Mouse (Mus musculus) limb, embryonic 13.5 days (tissue): ENCODE data around the gene Gldc. TPM values are rescaled to one million over a fixed set of nuclear protein-coding genes. Genes with fewer than 3 reads are reported as not detected.

Experiments
- ATAC-seq: fragments of 200-750 bp; cut with Nextera tagmentation; 2 replicates; pipeline ENCODE4 v1.8.0; 2017; ENCODE audit warnings: low read depth, moderate number of reproducible peaks, moderate TSS enrichment; ENCODE audit not compliant: low FRiP score
- H3K27ac ChIP-seq: fragments of 300-500 bp; sonication (generic); 2 replicates; pipeline ENCODE4 v1.5.1; 2015; ENCODE audit warnings: inconsistent platforms, mild to moderate bottlenecking, moderate library complexity
- H3K27me3 ChIP-seq: fragments of 300-500 bp; sonication (generic); 2 replicates; pipeline ENCODE4 v1.6.1; 2015; ENCODE audit warnings: mild to moderate bottlenecking, inconsistent platforms
- H3K36me3 ChIP-seq: fragments of 300-500 bp; sonication (generic); 2 replicates; pipeline ENCODE4 v1.6.1; 2015; ENCODE audit warnings: inconsistent platforms, mild to moderate bottlenecking, moderate library complexity
- H3K4me1 ChIP-seq: fragments of 300-500 bp; sonication (generic); 2 replicates; pipeline ENCODE4 v1.6.1; 2015; ENCODE audit warnings: inconsistent platforms
- H3K4me2 ChIP-seq: fragments of 300-500 bp; sonication (generic); replicated peaks from 2 replicates; pipeline ENCODE4 v1.6.1; 2015; ENCODE audit warnings: inconsistent platforms, mild to moderate bottlenecking, moderate library complexity
- H3K4me3 ChIP-seq: fragments of 300-500 bp; sonication (generic); 2 replicates; pipeline ENCODE4 v1.5.1; 2015; ENCODE audit warnings: moderate library complexity, mild to moderate bottlenecking, inconsistent platforms
- H3K9ac ChIP-seq: fragments of 300-500 bp; sonication (generic); 2 replicates; pipeline ENCODE4 v1.6.1; 2015; ENCODE audit warnings: mild to moderate bottlenecking, inconsistent platforms
- H3K9me3 ChIP-seq: fragments of 300-500 bp; sonication (generic); 2 replicates; pipeline ENCODE4 v1.6.1; 2016; ENCODE audit warnings: inconsistent platforms
- WGBS: fragments of 180-500 bp; shearing (Covaris S2); methylation state at CpG from one replicate; pipeline ENCODE4 v1.1.7; 2015; 5-methylcytosine and 5-hydroxymethylcytosine counted together
- polyA plus RNA-seq: library from polyadenylated mRNA; unstranded; fragments of >200 nt; fragmentation: Nextera tagmentation; extraction: Ambion mirVana; gene quantifications from 2 replicates; pipeline ENCODE4 v1.2.1, GENCODE M21; 2015

Gldc gene
- polyA plus RNA-seq, 1 experiment from 2014 or later, result 2.3 TPM

- no peak overlapping the region for H3K4me3 ChIP-seq
- no peaks in the 10 kb centered on the region for H3K9me3 ChIP-seq
- WGBS, result 79% methylated on average over 3 of the region's 3 CpGs
- no peak overlapping the region for H3K9ac ChIP-seq
- no peaks in the 10 kb centered on the region for H3K36me3 ChIP-seq
- no peak overlapping the region for H3K27ac ChIP-seq
- no peak for ATAC-seq
- no peaks in the 10 kb centered on the region for H3K27me3 ChIP-seq
- no peak overlapping the region for H3K4me2 ChIP-seq
- no peaks in the 10 kb centered on the region for H3K4me1 ChIP-seq
Measured at GRCm38 (mm10) chr19:30153729-30154128, 21.5 kb downstream of the Gldc start.

DNA sequence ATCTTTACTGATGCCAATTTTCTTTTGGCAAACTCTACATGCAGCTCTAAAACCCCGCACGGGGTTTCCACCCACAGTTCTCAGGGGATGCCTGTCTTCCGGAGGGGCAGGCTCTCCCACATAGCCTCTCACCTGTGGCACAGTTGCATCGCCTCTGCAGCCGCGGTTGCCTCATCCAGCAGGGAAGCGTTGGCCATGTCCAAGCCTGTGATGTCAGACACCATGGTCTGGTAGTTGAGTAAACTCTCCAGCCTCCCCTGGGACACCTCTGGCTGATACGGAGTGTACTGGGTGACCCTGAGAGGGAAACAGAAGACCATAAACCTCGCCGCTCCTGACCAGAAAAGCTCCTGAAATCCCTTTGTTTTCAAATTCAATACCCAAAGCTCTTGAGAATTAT lies 23.9 kb downstream of the Gldc start:
- WGBS, result 84% methylated on average over 10 of the region's 10 CpGs
- H3K27ac ChIP-seq, result no peak overlapping the region
- H3K36me3 ChIP-seq, result no peaks in the 10 kb centered on the region
- no peak overlapping the region for H3K4me2 ChIP-seq
- no peak overlapping the region for H3K4me3 ChIP-seq
- no peak overlapping the region for H3K9ac ChIP-seq
- H3K9me3 ChIP-seq, result no peaks in the 10 kb centered on the region
- H3K4me1 ChIP-seq, result no peaks in the 10 kb centered on the region
- ATAC-seq, result no peak
- H3K27me3 ChIP-seq, result no peaks in the 10 kb centered on the region

- Histone ChIP-seq H3K27ac (no peak overlapping the region), H3K36me3 (no peaks in the 10 kb centered on the region), H3K4me3 (no peak overlapping the region), H3K4me2 (no peak overlapping the region), H3K27me3 (no peaks in the 10 kb centered on the region), H3K9ac (no peak overlapping the region), H3K9me3 (no peaks in the 10 kb centered on the region), H3K4me1 (no peaks in the 10 kb centered on the region)
- 23% methylated on average over 6 of the region's 6 CpGs for WGBS
- no peak for ATAC-seq
Measured at GRCm38 (mm10) chr19:30149238-30149805, 25.9 kb downstream of the Gldc start.

DNA sequence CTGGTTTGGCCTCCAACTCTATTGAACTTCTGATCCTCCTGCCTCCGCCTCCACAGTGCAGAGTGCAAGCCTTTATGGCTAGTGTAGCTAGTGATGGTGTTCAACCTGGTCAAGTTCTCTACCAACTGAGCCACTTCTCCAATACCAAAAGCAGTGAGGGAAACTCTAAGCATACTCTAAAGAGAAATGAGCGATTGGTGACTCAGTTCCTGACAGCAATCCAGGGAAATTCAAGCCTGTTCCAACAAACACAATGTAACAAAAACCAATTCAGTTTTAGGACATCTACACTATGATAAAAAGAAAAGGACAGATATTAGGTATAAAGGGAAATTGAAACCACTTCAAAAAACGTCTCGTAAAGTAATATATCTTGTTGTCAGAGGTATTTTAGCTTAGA lies 27.9 kb downstream of the Gldc start:
- Histone ChIP-seq H3K27me3 (no peaks in the 10 kb centered on the region), H3K4me3 (no peak overlapping the region), H3K9me3 (no peaks in the 10 kb centered on the region), H3K4me2 (no peak overlapping the region), H3K4me1 (no peaks in the 10 kb centered on the region), H3K27ac (no peak overlapping the region), H3K36me3 (no peaks in the 10 kb centered on the region), H3K9ac (no peak overlapping the region)
- 76% methylated on average over 4 of the region's 4 CpGs for WGBS
- ATAC-seq, result no peak

GRCm38 (mm10) chr19:30146761-30147160 lies 28.5 kb downstream of the Gldc start:
- H3K27me3 ChIP-seq, result no peaks in the 10 kb centered on the region
- ATAC-seq, result no peak
- H3K4me3 ChIP-seq, result no peak overlapping the region
- H3K36me3 ChIP-seq, result no peaks in the 10 kb centered on the region
- no peaks in the 10 kb centered on the region for H3K4me1 ChIP-seq
- H3K27ac ChIP-seq, result no peak overlapping the region
- no peak overlapping the region for H3K9ac ChIP-seq
- no peaks in the 10 kb centered on the region for H3K9me3 ChIP-seq
- 73% methylated on average over 6 of the region's 6 CpGs for WGBS
- H3K4me2 ChIP-seq, result no peak overlapping the region

- Histone ChIP-seq H3K27ac (no peak overlapping the region), H3K36me3 (no peaks in the 10 kb centered on the region), H3K4me1 (no peaks in the 10 kb centered on the region), H3K9me3 (no peaks in the 10 kb centered on the region), H3K9ac (no peak overlapping the region), H3K27me3 (no peaks in the 10 kb centered on the region), H3K4me2 (no peak overlapping the region), H3K4me3 (no peak overlapping the region)
- WGBS, result 91% methylated on average over 4 of the region's 4 CpGs
- ATAC-seq, result no peak
Measured at GRCm38 (mm10) chr19:30145106-30145505, 30.1 kb downstream of the Gldc start.

DNA sequence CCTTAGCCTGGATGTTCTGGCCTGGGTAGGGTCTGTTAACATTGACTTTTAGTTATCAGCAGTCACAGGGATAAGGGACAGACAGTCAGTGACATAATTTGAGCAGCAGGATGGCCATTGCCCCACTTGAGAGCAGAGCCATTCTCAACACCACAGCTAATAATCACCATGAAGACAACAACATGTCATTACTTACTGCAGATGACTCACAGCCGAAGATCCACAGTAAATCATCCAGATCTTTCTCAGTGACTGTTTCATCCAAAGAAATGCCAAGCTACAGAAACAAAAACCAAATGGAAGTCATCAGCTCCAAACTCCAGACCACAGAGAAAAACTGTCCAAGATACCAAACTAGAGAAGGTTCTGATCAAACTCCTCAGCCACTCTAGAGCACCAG lies 38.9 kb downstream of the Gldc start:
- Histone ChIP-seq H3K27ac (no peak overlapping the region), H3K9me3 (no peaks in the 10 kb centered on the region), H3K27me3 (no peaks in the 10 kb centered on the region), H3K4me1 (no peaks in the 10 kb centered on the region), H3K36me3 (no peaks in the 10 kb centered on the region), H3K9ac (no peak overlapping the region), H3K4me2 (no peak overlapping the region), H3K4me3 (no peak overlapping the region)
- 72% methylated on average over 1 of the region's 1 CpGs for WGBS
- ATAC-seq, result no peak

DNA sequence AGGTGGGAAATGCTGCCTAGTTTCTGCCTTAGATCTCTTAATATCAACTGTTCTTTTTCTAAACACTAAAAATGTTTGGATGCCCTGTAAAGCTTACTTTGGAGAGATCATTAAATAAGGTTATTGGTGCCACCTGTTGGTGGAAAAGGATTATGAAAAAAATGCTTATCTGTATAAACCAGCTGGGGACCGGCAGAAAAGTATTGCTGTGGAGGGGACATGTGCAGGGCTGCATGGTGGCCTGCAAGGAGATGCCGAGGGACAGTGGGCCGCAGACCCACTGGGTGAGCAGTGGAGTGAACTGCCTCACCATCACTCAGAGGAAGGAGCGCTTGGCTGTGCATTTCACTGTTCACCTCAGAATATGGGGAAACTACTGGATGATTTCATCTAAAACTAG lies 47.1 kb downstream of the Gldc start:
- no peak for ATAC-seq
- H3K4me1 ChIP-seq, result no peaks in the 10 kb centered on the region
- no peak overlapping the region for H3K4me2 ChIP-seq
- H3K4me3 ChIP-seq, result no peak overlapping the region
- no peak overlapping the region for H3K9ac ChIP-seq
- no peaks in the 10 kb centered on the region for H3K9me3 ChIP-seq
- WGBS, result 75% methylated on average over 4 of the region's 4 CpGs
- H3K36me3 ChIP-seq, result no peaks in the 10 kb centered on the region
- no peak overlapping the region for H3K27ac ChIP-seq
- H3K27me3 ChIP-seq, result no peaks in the 10 kb centered on the region

- H3K9me3 ChIP-seq, result no peaks in the 10 kb centered on the region
- no peak overlapping the region for H3K9ac ChIP-seq
- no peak overlapping the region for H3K27ac ChIP-seq
- H3K36me3 ChIP-seq, result no peaks in the 10 kb centered on the region
- 55% methylated on average over 7 of the region's 7 CpGs for WGBS
- H3K27me3 ChIP-seq, result no peaks in the 10 kb centered on the region
- ATAC-seq, result no peak
- H3K4me2 ChIP-seq, result no peak overlapping the region
- H3K4me3 ChIP-seq, result no peak overlapping the region
- no peaks in the 10 kb centered on the region for H3K4me1 ChIP-seq
Measured at GRCm38 (mm10) chr19:30125670-30126059, 49.6 kb downstream of the Gldc start.

GRCm38 (mm10) chr19:30124999-30125669 lies 50.1 kb downstream of the Gldc start:
- Histone ChIP-seq H3K36me3 (no peaks in the 10 kb centered on the region), H3K9ac (no peak overlapping the region), H3K4me1 (no peaks in the 10 kb centered on the region), H3K9me3 (no peaks in the 10 kb centered on the region), H3K4me3 (no peak overlapping the region), H3K27ac (no peak overlapping the region), H3K27me3 (no peaks in the 10 kb centered on the region), H3K4me2 (no peak overlapping the region)
- 61% methylated on average over 7 of the region's 7 CpGs for WGBS
- ATAC-seq, result no peak

DNA sequence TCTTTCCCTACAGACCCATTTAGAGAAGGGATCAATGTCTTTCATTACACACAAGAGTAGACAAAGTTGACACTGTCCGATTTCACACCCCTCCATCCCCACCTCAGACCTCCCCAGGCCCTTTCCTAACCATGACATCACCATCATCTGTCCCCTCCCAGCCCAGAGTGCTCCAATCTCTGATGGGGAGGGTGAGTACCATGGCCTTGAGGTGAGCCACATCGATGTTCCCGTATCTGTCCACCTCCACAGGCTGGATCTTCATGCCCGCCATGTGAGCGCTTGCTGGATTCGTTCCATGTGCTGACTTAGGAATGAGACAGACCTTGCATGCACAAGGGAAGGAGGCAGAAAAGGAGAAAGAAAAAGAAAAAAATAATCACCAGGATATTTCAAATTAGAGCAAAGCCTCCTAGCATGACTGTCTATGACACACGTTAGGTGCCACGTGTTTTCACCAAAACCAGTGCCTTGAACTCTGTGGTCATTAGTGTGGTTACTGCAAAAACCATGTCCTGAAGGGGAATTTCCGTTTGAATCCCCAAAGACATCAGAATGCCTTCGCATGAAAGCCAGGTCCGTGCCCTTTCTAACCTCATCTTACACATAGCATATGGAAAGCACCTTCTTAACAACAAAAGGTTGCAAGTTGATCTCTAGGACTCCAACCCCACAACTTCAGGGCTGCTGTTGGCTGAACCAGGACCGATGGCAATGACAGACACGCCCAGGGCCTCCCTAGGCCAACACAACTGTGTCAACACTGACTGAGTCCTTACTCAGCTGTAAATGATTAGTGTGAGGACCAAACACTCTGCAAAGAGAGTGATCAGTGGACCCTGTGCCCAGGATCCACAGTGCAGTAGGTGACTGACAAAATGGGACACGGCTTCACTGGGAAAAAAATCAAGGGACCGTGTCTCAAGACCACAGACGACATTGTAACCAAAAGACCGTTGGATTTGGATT lies 56.6 kb downstream of the Gldc start:
- no peak for ATAC-seq
- Histone ChIP-seq H3K36me3 (no peaks in the 10 kb centered on the region), H3K9ac (no peak overlapping the region), H3K27me3 (no peaks in the 10 kb centered on the region), H3K4me3 (no peak overlapping the region), H3K4me2 (no peak overlapping the region), H3K27ac (no peak overlapping the region), H3K9me3 (no peaks in the 10 kb centered on the region), H3K4me1 (peaks cover 26% of the 10 kb centered on the region)
- 84% methylated on average over 17 of the region's 17 CpGs for WGBS

GRCm38 (mm10) chr19:30117775-30118174 lies 57.5 kb downstream of the Gldc start:
- no peak overlapping the region for H3K27ac ChIP-seq
- H3K4me1 ChIP-seq, result peaks cover 31% of the 10 kb centered on the region

More at GRCm38 (mm10) chr19:30117775-30118174, 57.5 kb downstream of the Gldc start:
- 62% methylated on average over 9 of the region's 9 CpGs for WGBS
- Histone ChIP-seq H3K4me2 (no peak overlapping the region), H3K9me3 (no peaks in the 10 kb centered on the region), H3K36me3 (no peaks in the 10 kb centered on the region), H3K9ac (no peak overlapping the region), H3K4me3 (no peak overlapping the region), H3K27me3 (no peaks in the 10 kb centered on the region; the same call in 1 of the 2 replicates)
- no peak for ATAC-seq
